Mouse (Mus musculus) frontal cortex, postnatal 10 days (tissue): ENCODE data around the gene Arhgef3.

Experiments
- DNase-seq, 2 experiments: peaks; one replicate each; pipeline ENCODE4 v3.0.0; 2022; ENCODE audit warnings: low spot score in 2 of 2, mixed read lengths in 1 of 2

Gene Arhgef3

GRCm38 (mm10) chr14:27344250-27344990 lies 229.7 kb downstream of the Arhgef3 start:
- no peak for DNase-seq

- DNase-seq, result no peak
These were observed 230.6 kb downstream of the Arhgef3 start for GRCm38 (mm10) chr14:27345051-27345885.

GRCm38 (mm10) chr14:27347224-27347623 lies 232.5 kb downstream of the Arhgef3 start:
- DNase-seq, result no peak

- DNase-seq, result no peak
These were observed 233.0 kb downstream of the Arhgef3 start for GRCm38 (mm10) chr14:27347666-27348065.

GRCm38 (mm10) chr14:27348088-27348487 lies 233.4 kb downstream of the Arhgef3 start:
- no peak for DNase-seq

- no peak for DNase-seq
These were observed 234.0 kb downstream of the Arhgef3 start for GRCm38 (mm10) chr14:27348656-27349055.

GRCm38 (mm10) chr14:27349120-27349519 lies 234.4 kb downstream of the Arhgef3 start:
- no peak for DNase-seq

- no peak for DNase-seq
These were observed 235.4 kb downstream of the Arhgef3 start for GRCm38 (mm10) chr14:27349828-27350729.

GRCm38 (mm10) chr14:27351051-27351475 lies 236.4 kb downstream of the Arhgef3 start:
- no peak for DNase-seq

- no peak for DNase-seq
These were observed 236.9 kb downstream of the Arhgef3 start for GRCm38 (mm10) chr14:27351476-27352079.

- DNase-seq, result no peak
These were observed 237.8 kb downstream of the Arhgef3 start for GRCm38 (mm10) chr14:27352470-27352869.

GRCm38 (mm10) chr14:27355151-27355550 lies 240.5 kb downstream of the Arhgef3 start:
- DNase-seq, result no peak

- DNase-seq, result no peak
These were observed 241.2 kb downstream of the Arhgef3 start for GRCm38 (mm10) chr14:27355937-27356336.

- DNase-seq, result no peak
These were observed 242.4 kb downstream of the Arhgef3 start for GRCm38 (mm10) chr14:27357139-27357538.

- no peak for DNase-seq
These were observed 243.5 kb downstream of the Arhgef3 start for GRCm38 (mm10) chr14:27358202-27358601.

- DNase-seq, result no peak
These were observed 246.2 kb downstream of the Arhgef3 start for GRCm38 (mm10) chr14:27360849-27361248.

GRCm38 (mm10) chr14:27361514-27361913 lies 246.8 kb downstream of the Arhgef3 start:
- DNase-seq, result no peak

- no peak for DNase-seq
These were observed 250.1 kb downstream of the Arhgef3 start for GRCm38 (mm10) chr14:27364668-27365257.

GRCm38 (mm10) chr14:27367117-27367711 lies 252.5 kb downstream of the Arhgef3 start:
- no peak for DNase-seq

- DNase-seq, result no peak
These were observed 253.9 kb downstream of the Arhgef3 start for GRCm38 (mm10) chr14:27368619-27369018.

GRCm38 (mm10) chr14:27369503-27369902 lies 254.8 kb downstream of the Arhgef3 start:
- no peak for DNase-seq
